Mouse (Mus musculus) naive thymus-derived CD4-positive, alpha-beta T cell, adult 2 months (primary cell): ENCODE results near the gene Synj2.
A peak's percentile ranks its signal among the peaks of the same experiment; 100 is the strongest.

ENCODE experiments used
- DNase-seq: peaks from one replicate; pipeline ENCODE4 v3.0.0-alpha.2; 2011; ENCODE audit warnings: low read depth

Gene Synj2

DNA sequence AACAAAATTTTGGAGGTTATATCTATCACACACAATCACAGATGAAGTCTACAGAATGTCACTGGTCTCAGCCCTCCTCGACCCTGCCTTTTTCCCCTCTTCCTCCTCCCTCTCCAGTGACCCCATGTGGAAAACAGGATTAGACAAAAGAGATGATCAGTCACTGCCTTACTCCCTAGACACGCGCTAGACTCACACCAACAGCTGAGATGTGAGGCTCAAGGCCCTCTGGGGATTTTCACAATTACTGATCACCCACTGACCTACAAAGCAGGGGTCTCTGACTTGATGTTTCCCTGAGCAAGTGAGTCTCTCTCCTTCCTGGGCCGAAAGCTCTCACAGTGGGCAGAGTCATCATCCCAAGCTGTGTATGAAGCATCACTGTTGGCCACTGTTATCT lies 111.7 kb downstream of the Synj2 start:
- no peak for DNase-seq

- DNase-seq = peak; percentile 72
Measured at GRCm38 (mm10) chr17:6054934-6055355, 113.9 kb downstream of the Synj2 start.

- DNase-seq = no peak
Measured at GRCm38 (mm10) chr17:6062793-6063192, 121.7 kb downstream of the Synj2 start.

- DNase-seq = no peak
Measured at GRCm38 (mm10) chr17:6063532-6063931, 122.5 kb downstream of the Synj2 start.

GRCm38 (mm10) chr17:6066021-6066420 lies 124.9 kb downstream of the Synj2 start:
- DNase-seq = no peak

DNA sequence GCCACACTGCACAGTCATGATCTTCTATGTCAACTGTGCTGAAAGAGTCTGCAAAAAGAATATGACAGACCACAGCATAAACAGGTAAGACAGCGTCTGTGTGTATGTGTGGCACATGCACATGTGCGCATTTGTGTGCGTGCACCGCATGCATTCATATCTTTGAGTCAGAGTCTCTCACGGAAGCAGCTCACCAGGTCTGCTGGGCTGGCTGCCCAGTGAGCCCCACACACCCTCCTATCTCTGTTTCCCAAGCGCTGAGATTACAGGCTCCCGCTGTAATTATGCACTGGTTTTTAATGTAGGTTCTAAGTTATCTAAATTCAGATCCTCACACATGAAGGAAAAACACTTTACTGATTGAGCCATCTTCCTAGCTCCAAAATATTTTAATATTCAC lies 126.5 kb downstream of the Synj2 start:
- DNase-seq = no peak

- DNase-seq = no peak
Measured at GRCm38 (mm10) chr17:6069866-6070265, 128.8 kb downstream of the Synj2 start.

- no peak for DNase-seq
Measured at GRCm38 (mm10) chr17:6073405-6073804, 132.3 kb downstream of the Synj2 start.

DNA sequence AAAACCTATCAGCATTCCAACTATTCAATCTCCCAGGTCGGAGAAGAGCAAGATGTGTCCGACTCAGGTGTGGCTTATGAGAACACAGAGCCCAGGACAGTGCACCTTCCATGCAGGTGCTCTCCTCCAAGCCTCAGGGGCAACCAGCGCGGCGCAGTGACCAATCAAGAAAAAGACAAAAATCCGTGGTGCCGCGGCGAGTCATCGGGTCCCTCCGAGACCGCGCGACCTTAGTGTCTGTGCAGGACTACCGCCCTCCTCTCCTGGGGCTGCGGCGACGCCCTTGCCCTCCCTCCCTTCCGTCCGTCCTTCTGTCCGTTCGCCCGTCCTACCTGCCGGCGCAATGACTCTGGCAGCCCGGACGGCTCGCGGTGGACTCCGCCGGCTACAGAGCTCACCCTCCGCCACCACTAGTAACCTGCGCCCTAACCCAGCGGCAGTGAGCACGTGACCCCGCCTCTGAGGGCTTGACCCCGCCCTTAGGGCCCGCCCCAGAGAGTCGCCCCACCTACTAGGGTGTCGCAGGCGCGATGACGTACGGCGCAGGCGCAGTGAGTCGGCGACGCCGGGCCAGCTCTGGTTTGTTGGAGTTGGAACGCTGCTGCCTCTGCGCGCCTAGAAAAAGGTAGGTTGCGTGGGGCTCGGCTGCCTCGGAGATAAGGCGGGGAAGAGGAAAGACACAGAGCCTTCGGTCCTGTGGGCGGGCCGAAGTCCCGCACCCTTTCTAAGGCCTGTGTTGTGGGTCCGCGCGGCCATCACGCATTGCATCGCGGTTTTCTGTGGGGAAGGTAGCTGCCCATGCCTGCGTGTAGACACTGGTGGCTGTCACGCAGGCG lies 138.4 kb downstream of the Synj2 start, which contains the start of the genes Serac1 and Gtf2h5:
Serac1 (minus strand) TSS at position 455 of the 836 bp plus-strand sequence.
Gtf2h5 (plus strand) TSS at position 500 of the 836 bp plus-strand sequence.
- DNase-seq = peak; percentile 99

DNA sequence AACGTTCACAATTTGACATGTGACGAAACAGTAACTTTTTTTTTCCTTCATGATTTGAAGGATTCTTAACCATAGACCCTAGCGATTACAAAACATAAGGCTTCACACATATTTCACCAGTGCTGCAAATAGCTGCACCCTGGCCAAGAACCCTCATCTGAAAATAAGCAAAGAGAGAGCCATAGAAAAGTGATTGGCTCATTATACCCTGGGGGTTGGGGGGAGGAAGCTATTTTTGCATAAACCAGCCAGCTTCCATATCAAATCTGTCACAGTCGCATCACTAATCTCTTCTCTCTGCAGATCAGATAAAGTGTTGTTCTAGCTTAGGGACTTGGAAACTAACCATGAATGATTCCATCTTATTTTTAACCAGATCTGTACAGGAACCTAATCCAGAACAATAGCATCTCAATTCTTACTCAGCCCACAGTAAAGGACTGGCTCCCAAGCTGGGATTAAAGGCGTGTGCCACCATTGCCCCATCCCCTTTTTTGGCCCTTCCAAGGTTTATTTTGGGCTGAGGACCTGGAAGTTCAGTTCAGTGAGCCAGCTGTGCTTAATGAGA lies 142.3 kb downstream of the Synj2 start:
- no peak for DNase-seq

DNA sequence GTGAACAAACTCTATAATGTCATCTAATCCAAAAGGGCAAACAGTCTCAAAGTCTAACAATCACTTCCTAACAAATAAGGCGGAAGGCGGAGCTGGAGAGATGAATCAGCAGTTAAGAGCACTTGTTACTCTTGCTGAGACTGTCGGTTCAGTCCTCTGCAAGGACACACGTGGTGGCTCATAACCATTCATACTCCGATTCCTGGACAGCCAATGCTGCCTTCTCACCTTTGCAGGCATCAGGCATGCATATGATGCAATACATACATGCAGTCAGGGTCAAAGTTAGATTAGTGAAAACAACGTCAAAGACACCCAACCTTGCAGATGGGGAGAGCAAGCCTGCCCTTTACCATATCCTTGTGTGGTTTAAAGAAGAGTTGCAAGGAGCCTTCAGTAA lies 150.5 kb downstream of the Synj2 start:
- no peak for DNase-seq
